Mouse (Mus musculus) heart, postnatal 0 days (tissue): ENCODE results near the gene Olfr94. TPM values are rescaled to one million over a fixed set of nuclear protein-coding genes. Genes with fewer than 3 reads are reported as not detected.
A peak's percentile ranks its signal among the peaks of the same experiment; 100 is the strongest.

ENCODE experiments used
- ATAC-seq: fragments of 200-750 bp; cut with Nextera tagmentation; 2 replicates; pipeline ENCODE4 v1.8.0; 2017; ENCODE audit warnings: low read depth, moderate number of reproducible peaks, moderate library complexity; ENCODE audit not compliant: insufficient read depth
- DNase-seq: peaks from one replicate; pipeline ENCODE4 v3.0.0-alpha.2; 2016; ENCODE audit warnings: low spot score
- H3K27ac ChIP-seq: fragments of 300-500 bp; sonication (generic); 2 replicates; pipeline ENCODE4 v1.5.1; 2014; ENCODE audit warnings: low read depth, mild to moderate bottlenecking
- H3K27me3 ChIP-seq: fragments of 300-500 bp; sonication (generic); 2 replicates; pipeline ENCODE4 v1.6.1; 2014; ENCODE audit warnings: low read length, mixed read lengths; ENCODE audit not compliant: control insufficient read depth, insufficient read depth
- H3K36me3 ChIP-seq: fragments of 300-500 bp; sonication (generic); replicated peaks from 2 replicates; pipeline ENCODE4 v1.6.1; 2014; ENCODE audit warnings: low read length, mixed read lengths; ENCODE audit not compliant: control insufficient read depth, insufficient read depth
- H3K4me1 ChIP-seq: fragments of 300-500 bp; sonication (generic); 2 replicates; pipeline ENCODE4 v1.6.1; 2014; ENCODE audit warnings: antibody characterized with exemption; ENCODE audit not compliant: control insufficient read depth, insufficient read depth
- H3K4me2 ChIP-seq: fragments of 300-500 bp; sonication (generic); 2 replicates; pipeline ENCODE4 v1.6.1; 2014; ENCODE audit warnings: low read depth, mild to moderate bottlenecking, low read length, moderate library complexity
- H3K4me3 ChIP-seq: fragments of 300-500 bp; sonication (generic); 2 replicates; pipeline ENCODE4 v1.5.1; 2014; ENCODE audit warnings: low read depth, low read length
- H3K9ac ChIP-seq: fragments of 300-500 bp; sonication (generic); replicated peaks from 2 replicates; pipeline ENCODE4 v1.6.1; 2014; ENCODE audit warnings: low read depth, low read length, mixed read lengths
- H3K9me3 ChIP-seq: fragments of 300-500 bp; sonication (generic); replicated peaks from 2 replicates; pipeline ENCODE4 v1.6.1; 2016; ENCODE audit warnings: low read length; ENCODE audit not compliant: control insufficient read depth
- CTCF ChIP-seq: IDR thresholded peaks from 2 replicates; pipeline ENCODE4 v1.5.1; 2016; ENCODE audit warnings: antibody characterized with exemption, control low read depth, low read depth
- EP300 ChIP-seq: IDR thresholded peaks from 2 replicates; pipeline ENCODE4 v1.6.1; 2016; ENCODE audit warnings: antibody characterized with exemption, low read depth
- WGBS: fragments of 180-500 bp; shearing (Covaris S2); extraction: QIAGEN DNeasy Blood & Tissue Kit; methylation state at CpG from one replicate; pipeline ENCODE4 v1.1.7; 2014; 5-methylcytosine and 5-hydroxymethylcytosine counted together
- polyA plus RNA-seq: library from polyadenylated mRNA; unstranded; fragments of >200 nt; fragmentation: Nextera tagmentation; extraction: Ambion mirVana; gene quantifications from 2 replicates; pipeline ENCODE4 v1.2.1, GENCODE M21; 2015
- total RNA-seq: library from RNA; depleted of rRNA; stranded (reverse); fragments of >200 nt; gene quantifications from 2 replicates; pipeline ENCODE4 v1.2.3, GENCODE M21; 2014; ENCODE audit warnings: low replicate concordance

Gene Olfr94
- total and polyA plus RNA-seq, 2 experiments from 2014 or later = not detected

DNA sequence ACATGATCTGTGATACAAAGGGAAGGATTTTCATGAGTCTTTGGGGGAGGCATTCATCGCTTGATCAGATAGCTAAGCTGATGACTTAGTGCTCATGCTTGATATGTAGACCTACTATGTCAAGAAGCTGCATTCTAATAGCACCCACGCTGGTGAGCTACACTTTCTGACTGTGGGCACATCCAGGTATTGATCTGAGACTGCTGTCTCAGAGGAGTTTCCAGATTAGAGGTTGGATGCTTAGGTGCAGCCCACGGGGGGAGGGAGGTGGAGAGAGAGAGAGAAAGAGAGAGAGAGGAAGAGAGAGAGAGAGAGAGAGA, 3.1 kb upstream of the Olfr94 start:
- Histone ChIP-seq H3K27me3 (peaks cover 2% of the 10 kb centered on the region; the same call in 1 of the 2 replicates), H3K4me2 (no peak overlapping the region), H3K36me3 (no peaks in the 10 kb centered on the region), H3K4me3 (no peak overlapping the region), H3K9ac (no peak overlapping the region), H3K4me1 (no peaks in the 10 kb centered on the region), H3K27ac (no peak overlapping the region), H3K9me3 (no peaks in the 10 kb centered on the region)
- DNase-seq (no peak), ATAC-seq (no peak)
- 24% methylated on average over 3 of the region's 3 CpGs for WGBS
- TF ChIP-seq EP300 (no peak), CTCF (no peak)

DNA sequence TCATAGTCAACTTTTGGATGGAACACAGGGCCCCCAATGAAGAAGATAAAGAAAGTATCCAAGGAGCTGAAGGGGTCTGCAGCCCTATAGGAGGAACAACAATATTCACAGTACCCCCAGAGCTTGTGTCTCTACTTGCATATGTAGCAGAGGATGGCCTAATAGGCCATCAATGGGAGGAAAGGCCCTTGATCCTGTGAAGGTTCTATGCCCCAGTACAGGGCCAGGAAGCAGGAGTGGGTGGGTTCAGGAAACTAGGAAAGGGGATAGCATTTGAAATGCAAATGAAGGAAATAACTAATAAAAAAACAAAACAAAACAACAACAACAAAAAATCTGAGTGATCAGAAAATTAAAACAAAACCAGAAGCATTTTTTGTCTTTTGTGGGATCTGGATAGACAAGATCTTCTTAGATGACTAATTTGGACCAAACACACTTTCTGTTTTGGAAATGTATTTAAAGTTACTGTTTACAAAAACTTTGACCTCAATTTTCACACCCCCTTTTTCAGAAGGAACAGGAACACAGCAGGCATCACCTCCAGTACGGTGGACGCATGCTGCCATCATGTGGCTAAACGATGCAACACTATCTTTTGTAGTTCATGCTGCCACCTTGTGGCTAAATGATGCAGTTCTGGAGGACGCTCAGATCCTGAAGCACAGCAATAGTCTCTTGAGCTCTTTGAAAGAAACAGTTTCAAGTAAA, 2.6 kb upstream of the Olfr94 start:
- no peak overlapping the region for H3K9ac ChIP-seq
- no peaks in the 10 kb centered on the region for H3K9me3 ChIP-seq
- DNase-seq (peak; percentile 79), ATAC-seq (peak; percentile 73; the same call in 1 of the 2 replicates)
- H3K27me3 ChIP-seq = peaks cover 7% of the 10 kb centered on the region
- no peak overlapping the region for H3K27ac ChIP-seq
- WGBS = under 1% methylated on average over 4 of the region's 4 CpGs
- no peaks in the 10 kb centered on the region for H3K4me1 ChIP-seq
- no peak for TF ChIP-seq EP300
- TF ChIP-seq CTCF = peak; percentile 100
- no peak overlapping the region for H3K4me3 ChIP-seq
- no peak overlapping the region for H3K4me2 ChIP-seq
- H3K36me3 ChIP-seq = no peaks in the 10 kb centered on the region

DNA sequence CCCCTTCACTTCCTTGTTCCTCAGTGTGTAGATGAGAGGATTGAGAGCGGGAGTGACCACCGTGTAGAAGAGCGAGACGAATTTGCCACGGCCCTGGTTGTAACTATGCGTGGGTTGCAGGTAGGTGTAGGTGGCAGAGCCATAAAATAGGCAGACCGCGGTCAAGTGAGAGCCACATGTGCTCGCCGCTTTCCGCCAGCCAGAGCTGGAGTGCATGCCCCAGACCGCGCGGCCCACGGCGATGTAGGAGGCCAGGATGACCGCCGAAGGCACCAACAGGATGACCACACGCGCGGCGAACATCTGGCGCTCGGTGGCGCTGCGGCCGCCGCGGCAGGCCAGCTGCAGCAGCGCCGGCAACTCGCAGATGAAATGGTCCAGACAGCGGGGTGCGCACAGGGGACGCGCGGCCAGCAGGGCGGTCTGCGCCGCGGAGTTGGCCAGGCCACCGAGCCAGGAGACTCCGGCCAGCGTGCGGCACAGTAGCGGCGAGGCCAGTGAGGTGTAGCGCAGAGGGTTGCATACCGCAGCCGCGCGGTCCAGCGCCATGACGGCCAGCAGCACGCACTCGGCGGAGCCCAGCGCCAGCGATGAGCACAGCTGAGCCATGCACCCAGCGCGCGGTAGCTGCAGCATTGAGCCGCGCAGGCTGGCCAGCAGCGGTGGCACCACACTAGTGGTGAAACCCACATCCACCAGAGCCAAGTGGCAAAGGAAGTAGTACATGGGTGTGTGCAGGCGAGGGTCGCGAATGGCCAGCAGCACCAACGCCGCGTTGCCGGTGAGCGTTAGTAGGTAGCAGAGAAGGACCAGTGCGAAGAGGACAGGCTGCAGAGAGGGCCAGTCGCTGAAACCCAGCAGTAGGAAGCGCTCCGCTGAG, 3.7 kb downstream of the Olfr94 start:
- no peak overlapping the region for H3K9ac ChIP-seq
- ATAC-seq (peak; percentile 47; the same call in 1 of the 2 replicates), DNase-seq (no peak)
- H3K9me3 ChIP-seq = no peaks in the 10 kb centered on the region
- WGBS = 1% methylated on average over 77 of the region's 77 CpGs
- peak overlapping the region; percentile 41 for H3K4me3 ChIP-seq
- H3K4me1 ChIP-seq = no peaks in the 10 kb centered on the region
- no peaks in the 10 kb centered on the region for H3K36me3 ChIP-seq
- H3K4me2 ChIP-seq = peak overlapping the region; percentile 75
- TF ChIP-seq EP300 (no peak), CTCF (no peak)
- H3K27ac ChIP-seq = no peak overlapping the region
- peaks cover 42% of the 10 kb centered on the region for H3K27me3 ChIP-seq

DNA sequence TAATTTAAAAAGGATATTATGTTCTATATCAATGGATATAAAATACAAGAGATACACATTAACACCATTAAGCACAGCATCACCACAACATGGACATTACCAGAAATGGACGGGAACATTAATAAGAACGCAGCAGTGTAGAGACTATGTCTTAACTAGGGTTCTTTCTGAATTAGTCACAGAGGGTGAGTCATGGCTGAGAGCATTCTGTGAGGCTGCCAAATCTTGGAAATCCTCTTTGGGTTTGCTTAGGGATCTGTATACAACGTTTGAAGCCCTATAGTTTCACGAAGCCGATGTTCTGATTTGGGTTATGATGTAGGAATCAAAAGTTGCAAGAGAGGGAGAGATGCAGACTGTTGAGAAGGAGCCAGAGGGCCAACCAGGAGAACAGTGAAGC, 6.0 kb downstream of the Olfr94 start:
- Histone ChIP-seq H3K36me3 (no peaks in the 10 kb centered on the region), H3K4me3 (no peak overlapping the region), H3K9ac (no peak overlapping the region), H3K9me3 (no peaks in the 10 kb centered on the region), H3K27ac (no peak overlapping the region), H3K4me1 (no peaks in the 10 kb centered on the region), H3K27me3 (peaks cover 42% of the 10 kb centered on the region), H3K4me2 (no peak overlapping the region)
- DNase-seq (no peak), ATAC-seq (no peak)
- 61% methylated on average over 5 of the region's 5 CpGs for WGBS
- TF ChIP-seq EP300 (no peak), CTCF (no peak)

DNA sequence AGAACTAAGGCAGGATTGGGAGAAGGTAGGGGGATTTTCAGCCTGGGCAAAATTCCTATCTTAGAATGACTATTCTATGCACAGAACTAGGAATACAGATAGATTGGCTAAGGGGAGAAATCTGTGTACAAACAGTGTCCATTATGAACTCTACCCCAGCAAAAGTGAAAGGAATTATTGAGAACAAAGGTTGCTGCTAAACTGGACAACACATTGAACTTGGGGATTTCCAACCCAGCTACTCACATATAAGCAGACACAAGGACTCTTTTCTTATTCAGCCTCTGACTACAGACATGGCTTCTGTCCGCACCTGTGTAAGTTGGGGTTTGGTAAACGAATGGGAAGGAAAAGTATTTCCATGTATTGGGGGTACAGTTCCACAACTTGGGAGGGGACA, 7.1 kb downstream of the Olfr94 start, which contains the start of gene Ubd:
Gene Ubd (plus strand): TSS at position 237 of the 400 bp plus-strand sequence.
- ATAC-seq (no peak), DNase-seq (no peak)
- Histone ChIP-seq H3K36me3 (no peaks in the 10 kb centered on the region), H3K4me2 (no peak within 1 kb of the TSS), H3K27me3 (peaks cover 38% of the 10 kb centered on the region), H3K9ac (no peak within 1 kb of the TSS), H3K4me3 (no peak within 1 kb of the TSS), H3K9me3 (no peaks in the 10 kb centered on the region), H3K4me1 (no peaks in the 10 kb centered on the region), H3K27ac (no peak within 1 kb of the TSS)
- WGBS = 74% methylated on average over 2 of the region's 2 CpGs
- TF ChIP-seq CTCF (no peak), EP300 (no peak)
